Mouse (Mus musculus): ENCODE results near the gene Prelid3b.

Gene Prelid3b

DNA sequence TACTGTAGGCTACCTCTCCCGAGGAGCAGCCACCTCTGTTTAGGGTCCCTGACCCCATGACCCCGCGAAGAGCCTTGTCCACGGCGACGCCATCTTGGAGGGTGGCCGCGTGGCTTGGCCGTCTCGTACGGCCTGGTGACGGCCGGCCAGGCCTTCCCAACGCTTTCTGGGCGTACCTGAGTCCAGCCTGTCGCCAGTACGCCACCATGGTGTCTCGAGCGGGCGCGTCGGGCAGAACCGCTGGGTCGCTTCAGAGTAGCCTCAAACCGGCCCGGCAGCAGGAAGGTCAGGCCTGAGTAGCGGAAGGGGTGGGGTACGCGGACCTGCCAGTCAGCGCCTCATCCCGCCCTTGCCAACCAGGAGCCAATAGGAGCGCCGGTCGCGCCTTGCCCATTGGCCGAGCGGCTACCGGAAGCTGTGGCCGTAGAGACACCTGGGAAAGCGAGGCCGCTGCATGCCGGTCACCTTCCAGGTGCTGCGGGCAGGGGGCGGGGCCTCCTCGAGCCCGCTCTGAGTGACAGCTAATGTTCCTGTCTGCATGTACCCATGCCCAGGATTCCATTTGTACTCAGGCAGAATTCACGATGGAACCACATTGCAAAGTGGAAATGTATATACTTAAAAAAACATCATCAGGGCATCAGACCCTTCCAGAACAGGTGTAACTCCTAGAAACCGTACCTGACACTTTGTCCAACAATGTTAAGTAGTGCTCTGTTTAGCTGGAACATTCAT lies 8.9 kb downstream of the Prelid3b start, which contains the start of gene Atp5e:
TSS of gene Atp5e (minus strand) at position 317 of the 735 bp plus-strand sequence.
- in situ Hi-C loops (cut with MboI, MseI), result loop anchor here (25.0 kb wide), 1 partner anchor 802 kb away; the partner anchor contains the start of gene Rab22a

- in situ Hi-C loops (cut with MboI, MseI), result loop anchor here (25.0 kb wide), 1 partner anchor 801 kb away; the partner anchor contains the start of gene Rab22a
Observed at GRCm38 (mm10) chr2:174463370-174463769, 9.5 kb downstream of the Prelid3b start.

DNA sequence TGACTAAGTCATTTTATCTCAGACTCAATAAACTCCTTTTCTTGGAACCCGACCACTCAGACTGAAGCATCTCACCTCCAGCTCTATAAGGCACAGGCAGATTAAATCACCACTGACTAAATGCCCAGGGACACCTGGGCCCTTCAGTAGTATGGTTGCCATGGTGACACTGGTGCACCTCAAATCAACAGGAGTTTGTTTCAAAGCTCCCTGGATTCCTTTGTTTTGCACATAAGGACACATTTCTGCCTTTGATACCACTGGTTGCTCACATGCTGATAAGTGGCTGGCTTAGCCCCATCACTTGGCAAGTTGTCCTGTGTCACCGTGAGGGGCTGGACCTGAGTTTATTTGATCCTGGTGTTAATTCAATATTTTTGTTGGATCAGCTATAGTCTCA lies 13.5 kb downstream of the Prelid3b start:
- in situ Hi-C loops (cut with MboI, MseI), result loop anchor here (10.0 to 25.0 kb wide), 2 partner anchors 135 to 797 kb away; partner anchors contain the start of gene Rab22a

DNA sequence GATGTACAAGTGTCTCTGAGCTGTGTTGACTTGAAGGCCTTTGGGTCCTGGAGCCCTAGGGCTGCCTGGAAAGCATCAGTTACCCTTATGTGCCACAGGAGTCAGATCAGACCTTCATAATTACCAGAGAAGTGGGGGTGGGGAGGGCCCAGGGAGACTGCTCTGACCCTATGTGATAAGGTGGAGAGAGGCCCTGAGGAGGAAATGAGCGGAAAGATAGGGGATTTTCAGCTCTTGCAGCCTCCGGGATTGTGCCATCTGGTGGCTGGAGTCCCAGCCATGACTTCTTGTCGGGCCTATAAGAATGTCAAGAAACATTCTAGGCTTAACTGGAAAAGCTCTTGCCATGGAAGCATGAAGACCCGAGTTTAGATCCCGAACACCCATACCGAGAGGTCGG lies 19.2 kb downstream of the Prelid3b start:
- in situ Hi-C loops (cut with MboI, MseI), result loop anchor here (10.0 to 25.0 kb wide), 2 partner anchors 129 to 791 kb away; partner anchors contain the start of gene Rab22a

DNA sequence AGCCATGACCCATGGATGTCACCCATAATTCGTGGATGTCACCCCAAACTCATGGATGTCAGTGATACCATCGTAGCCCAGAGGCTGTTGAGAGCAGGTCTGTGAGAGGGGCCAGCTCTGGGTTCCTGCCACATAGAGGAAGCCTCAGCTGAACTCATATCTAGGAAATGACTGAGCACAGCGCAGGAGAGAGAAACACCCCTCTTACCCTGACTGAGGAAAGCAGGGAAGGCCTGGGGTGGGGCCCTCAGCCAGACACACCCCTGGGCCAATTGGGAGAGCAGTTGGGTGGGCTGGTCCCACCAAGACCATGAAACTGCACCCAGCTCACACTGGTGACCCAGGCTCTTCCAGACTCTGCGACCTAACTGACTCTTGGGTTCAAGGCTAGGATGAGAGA lies 22.5 kb downstream of the Prelid3b start, which contains the start of gene Tubb1:
TSS of gene Tubb1 (plus strand) at position 343 of the 400 bp plus-strand sequence.
- in situ Hi-C loops (cut with MboI, MseI), result loop anchor here (10.0 to 25.0 kb wide), 2 partner anchors 126 to 788 kb away; partner anchors contain the start of gene Rab22a

- in situ Hi-C loops (cut with MboI, MseI), result no loop called here
Observed at GRCm38 (mm10) chr2:174448405-174448804, 24.5 kb downstream of the Prelid3b start.

DNA sequence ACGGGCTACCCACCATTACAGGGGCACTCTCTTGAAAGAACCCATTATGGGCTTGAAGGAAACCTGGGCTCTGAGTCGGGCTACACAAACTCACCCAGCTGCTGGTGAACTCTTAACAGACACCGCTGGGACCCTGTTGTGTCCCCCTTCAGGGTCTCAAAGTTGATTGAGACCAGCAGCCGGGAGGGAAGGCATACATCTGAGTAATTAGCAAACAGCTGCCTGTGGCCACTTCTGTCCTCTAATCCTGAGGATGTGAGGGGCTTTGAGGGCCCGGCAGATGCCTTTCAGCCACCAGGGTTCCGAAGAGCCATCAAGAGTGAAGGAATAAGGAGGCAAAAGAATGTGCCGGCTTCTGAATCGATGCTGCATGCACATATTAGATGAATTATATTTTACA lies 26.0 kb downstream of the Prelid3b start:
- in situ Hi-C loops (cut with MboI, MseI), result no loop called here

GRCm38 (mm10) chr2:174446492-174446891 lies 26.4 kb downstream of the Prelid3b start:
- in situ Hi-C loops (cut with MboI, MseI), result no loop called here

DNA sequence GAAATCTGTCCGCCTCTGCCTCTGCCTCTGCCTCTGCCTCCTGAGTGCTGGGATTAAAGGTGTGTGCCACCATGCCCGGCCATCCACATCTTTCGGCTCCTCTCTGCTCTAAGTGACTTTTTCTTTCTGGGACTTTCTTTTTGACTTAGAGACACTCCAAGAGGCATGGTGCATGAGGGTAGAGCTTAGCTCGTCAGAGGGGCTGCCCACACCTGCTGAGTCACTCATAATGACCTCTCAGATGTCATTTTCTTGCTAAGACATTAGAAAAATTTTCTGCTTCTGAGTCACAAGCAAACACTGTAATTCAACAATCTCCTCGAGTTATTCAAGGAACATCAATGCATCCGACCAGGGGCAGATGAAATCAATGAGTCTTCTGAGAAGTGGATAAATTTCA lies 27.9 kb downstream of the Prelid3b start:
- in situ Hi-C loops (cut with MboI, MseI), result no loop called here

DNA sequence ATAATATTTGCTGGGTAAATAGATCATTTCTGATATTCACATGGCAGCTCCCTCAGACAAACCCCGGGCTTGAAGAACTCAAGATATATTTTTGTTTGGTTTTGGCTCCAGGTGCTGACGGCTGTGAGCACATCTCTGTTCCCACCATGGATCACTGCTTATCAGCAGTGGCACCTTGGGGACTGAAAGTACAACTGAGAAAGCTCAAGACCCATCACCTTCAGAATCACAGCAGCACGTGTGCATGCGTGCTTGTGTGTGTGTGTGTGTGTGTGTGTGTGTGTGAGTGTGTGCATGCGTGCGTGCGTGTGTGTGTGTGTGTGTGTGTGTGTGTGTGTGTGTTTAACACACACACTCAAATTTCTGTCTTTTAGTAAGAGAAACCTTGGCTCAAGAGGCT lies 28.5 kb downstream of the Prelid3b start:
- in situ Hi-C loops (cut with MboI, MseI), result no loop called here

DNA sequence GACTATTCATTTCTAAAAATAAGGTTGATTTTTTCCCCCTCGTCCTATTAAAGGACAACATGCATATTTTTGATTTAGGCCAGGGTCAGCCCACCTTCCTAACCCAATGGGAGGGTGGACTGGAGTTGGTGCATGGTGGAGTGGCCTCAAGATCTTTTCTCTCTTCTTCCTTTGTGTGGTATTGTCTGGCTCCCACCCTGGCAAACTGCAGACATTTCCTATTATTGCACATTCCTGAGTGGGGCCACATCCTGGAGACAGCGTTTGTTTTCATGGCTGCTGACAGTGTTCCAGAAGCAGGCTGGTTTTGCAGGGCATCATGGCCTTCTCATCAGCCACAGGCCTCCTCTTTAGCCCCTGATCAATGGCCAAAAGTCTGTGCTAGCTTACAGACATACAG lies 29.8 kb downstream of the Prelid3b start:
- in situ Hi-C loops (cut with MboI, MseI), result no loop called here

DNA sequence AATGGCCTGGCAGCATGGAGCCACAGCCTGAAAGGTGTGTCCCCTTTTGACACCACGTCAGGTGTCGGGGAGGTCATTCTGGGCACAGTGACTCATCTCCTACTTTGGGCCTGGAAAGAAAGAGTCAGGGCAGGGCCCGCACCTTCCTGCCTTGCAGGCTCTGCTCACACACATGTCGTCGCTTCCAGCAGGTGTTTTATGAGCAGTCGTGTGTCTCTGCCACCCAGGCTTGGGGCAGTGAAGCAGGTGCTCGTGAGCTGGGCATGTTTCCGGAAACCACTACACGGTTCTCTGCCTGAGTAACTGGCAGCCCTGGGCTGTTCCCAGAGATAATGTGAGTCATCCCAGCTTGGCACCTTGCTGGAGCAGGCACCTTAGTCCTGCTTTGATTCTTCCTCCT lies 30.4 kb downstream of the Prelid3b start:
- in situ Hi-C loops (cut with MboI, MseI), result no loop called here

DNA sequence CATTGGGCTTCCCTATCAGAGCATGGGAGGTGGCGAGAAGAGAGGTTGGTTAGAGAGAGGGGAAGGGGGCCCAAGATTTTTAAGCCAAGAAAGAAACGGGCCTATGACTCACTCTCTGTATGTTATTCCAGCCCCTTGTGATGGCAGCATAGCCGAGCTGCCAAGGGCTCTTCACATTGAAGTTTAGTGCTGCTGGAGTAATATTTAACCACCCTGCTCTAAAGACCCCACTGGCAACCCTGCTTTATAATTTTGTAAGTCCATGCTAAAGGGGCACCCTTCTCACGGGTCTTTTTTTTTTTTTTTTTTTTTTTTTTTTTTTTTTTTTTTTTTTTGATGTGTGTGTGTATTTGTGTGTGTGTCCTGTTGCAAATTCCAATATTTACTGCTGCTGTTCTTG lies 31.0 kb downstream of the Prelid3b start:
- in situ Hi-C loops (cut with MboI, MseI), result no loop called here

GRCm38 (mm10) chr2:174439961-174440360 lies 32.9 kb downstream of the Prelid3b start:
- in situ Hi-C loops (cut with MboI, MseI), result loop anchor here (5.0 kb wide), 1 partner anchor 32 kb away; the partner anchor contains the start of gene Prelid3b

DNA sequence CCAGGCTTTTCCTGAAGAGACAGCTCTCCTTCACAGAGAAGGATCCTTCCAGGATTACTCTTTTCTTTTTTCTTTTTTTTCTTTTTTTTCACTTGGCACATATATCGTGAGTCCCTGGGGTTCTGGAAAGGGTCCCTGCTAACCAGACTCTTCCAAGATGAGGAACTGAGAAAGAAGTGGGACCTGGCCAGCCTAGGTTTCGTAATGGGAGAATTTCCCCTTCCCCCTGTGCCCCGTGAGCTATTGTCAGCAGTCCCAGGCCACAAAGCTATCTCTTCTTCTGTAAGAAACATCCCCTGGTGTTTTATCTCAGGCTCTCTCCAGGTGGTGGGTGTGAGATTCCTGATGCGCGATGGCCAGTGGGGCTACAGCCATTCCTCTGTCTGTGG lies 33.4 kb downstream of the Prelid3b start:
- in situ Hi-C loops (cut with MboI, MseI), result loop anchor here (5.0 kb wide), 1 partner anchor 33 kb away; the partner anchor contains the start of gene Prelid3b

DNA sequence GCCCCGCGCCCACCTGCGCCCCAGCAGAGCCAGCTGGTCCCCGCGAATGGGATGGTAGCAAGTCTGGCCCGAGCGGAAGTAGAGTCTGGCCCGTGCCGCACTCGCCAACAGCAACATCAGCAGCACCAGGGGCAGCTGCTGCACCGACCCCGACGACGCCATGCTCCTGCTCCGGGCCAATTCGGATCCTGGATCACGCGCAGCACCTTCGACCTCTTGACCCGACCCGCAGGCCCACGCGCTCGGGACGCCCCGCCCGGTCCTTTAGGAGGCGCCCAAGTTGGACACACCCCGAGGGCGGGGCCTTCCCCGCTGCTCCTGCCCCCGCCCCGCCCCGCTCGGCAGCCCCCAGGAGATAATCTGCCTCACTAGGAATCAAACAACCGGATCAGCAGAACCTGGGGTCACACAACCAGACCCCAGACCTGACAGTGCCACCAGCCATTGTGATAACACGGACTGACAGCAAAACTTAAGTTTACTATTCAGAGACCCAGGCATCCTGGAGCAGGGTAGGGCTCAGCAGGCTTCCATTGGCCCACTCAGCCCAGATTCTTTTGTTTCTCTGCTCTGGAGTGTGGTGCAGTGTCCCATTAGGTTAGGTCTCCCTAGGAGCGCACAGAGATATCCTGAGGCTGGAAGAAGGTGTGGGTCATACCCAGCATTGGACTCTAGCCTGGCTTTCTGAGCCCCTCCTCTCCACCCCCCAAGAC lies 34.0 kb downstream of the Prelid3b start, which contains the start of gene Ctsz:
TSS of gene Ctsz (minus strand) at position 303 of the 713 bp plus-strand sequence.
- in situ Hi-C loops (cut with MboI, MseI), result loop anchor here (5.0 kb wide), 1 partner anchor 33 kb away; the partner anchor contains the start of gene Prelid3b

- in situ Hi-C loops (cut with MboI, MseI), result loop anchor here (5.0 kb wide), 1 partner anchor 34 kb away; the partner anchor contains the start of gene Prelid3b
Observed at GRCm38 (mm10) chr2:174438181-174438580, 34.7 kb downstream of the Prelid3b start.

DNA sequence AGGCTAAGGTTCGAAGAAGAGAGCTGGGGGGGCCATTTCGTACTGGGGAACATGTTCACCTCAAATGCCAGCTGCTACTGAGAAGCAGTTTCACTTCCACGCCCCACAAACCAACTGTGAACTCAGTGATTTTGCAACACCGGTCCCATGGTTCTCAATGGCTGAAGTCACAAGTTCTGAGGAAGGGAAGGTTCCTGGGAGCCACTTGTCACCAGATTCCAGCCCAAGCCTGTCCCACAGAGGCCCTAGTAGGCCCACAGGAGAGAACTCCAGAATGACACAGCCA lies 35.2 kb downstream of the Prelid3b start:
- in situ Hi-C loops (cut with MboI, MseI), result loop anchor here (5.0 kb wide), 1 partner anchor 35 kb away; the partner anchor contains the start of gene Prelid3b

GRCm38 (mm10) chr2:174436916-174437696 lies 35.8 kb downstream of the Prelid3b start:
- in situ Hi-C loops (cut with MboI, MseI), result loop anchor here (5.0 kb wide), 1 partner anchor 35 kb away; the partner anchor contains the start of gene Prelid3b

DNA sequence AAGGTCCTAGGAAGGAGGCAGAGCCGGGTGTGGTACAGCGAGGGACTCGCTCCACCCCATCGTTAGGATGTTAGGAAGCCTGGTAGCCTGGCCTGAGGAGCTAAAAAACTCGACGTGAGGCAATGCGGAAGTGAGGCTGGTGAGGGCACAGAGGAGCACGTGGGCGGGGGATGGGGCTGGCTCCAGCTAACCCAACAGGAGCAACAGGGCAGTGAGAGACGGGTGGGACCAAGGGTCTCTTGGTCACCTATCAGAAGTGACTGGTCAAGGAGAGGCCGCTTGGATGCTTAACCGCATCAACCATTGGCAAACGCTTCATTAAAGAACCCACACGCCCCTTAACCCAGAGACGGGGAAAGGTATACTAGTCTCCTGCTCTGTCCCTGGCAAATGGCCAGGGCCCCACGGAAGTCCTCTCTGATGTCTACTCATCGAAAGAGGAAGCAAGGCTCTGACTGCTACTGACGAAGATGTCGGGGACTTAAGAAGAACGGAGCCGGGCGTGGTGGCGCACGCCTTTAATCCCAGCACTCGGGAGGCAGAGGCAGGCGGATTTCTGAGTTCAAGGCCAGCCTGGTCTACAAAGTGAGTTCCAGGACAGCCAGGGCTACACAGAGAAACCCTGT lies 36.7 kb downstream of the Prelid3b start:
- in situ Hi-C loops (cut with MboI, MseI), result loop anchor here (5.0 kb wide), 1 partner anchor 36 kb away; the partner anchor contains the start of gene Prelid3b

DNA sequence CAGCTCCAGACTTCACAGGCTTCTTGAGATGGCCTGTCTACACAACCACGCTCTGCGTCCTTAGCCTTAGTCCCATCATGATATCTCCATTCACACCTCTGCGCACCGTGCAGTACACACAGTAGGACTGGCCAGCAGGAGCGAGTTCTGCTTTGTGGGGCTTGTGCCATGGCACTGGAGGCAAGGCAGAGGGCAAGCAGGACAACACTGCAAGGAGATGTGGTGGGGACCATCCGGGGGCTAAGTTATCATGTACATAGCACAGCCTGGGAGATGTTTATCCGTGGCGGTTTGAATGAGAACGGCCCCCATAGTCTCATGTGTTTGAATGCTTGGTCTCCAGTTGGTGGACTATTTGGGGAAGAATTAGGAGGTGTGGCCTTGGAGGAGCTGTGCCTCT lies 37.9 kb downstream of the Prelid3b start:
- in situ Hi-C loops (cut with MboI, MseI), result loop anchor here (5.0 kb wide), 1 partner anchor 37 kb away; the partner anchor contains the start of gene Prelid3b

All from T-helper 1 cell (primary cell).